ENCODE assay signal across 9 mouse cellular contexts in genomic region chr13:3892601-3893000, GRCm38 (mm10). TPM values are rescaled to one million over a fixed set of nuclear protein-coding genes. Genes with fewer than 3 reads are reported as not detected.
DNase-seq lines count a peak whose midpoint lies in the region; ATAC-seq and TF ChIP-seq lines count a peak whose summit lies in the region.
"Had no signal": no experiment of that assay in that cellular context is flagged by ENCODE, and none has a peak within 500 bp of the region (broad histone marks: within the 10 kb centered on the region; RNA-seq: fewer than 3 reads in every experiment).

No protein-coding gene starts in this region.

- H3K9ac ChIP-seq in hindbrain, embryonic 15.5 days: no peak overlapping the region

- H3K4me2 ChIP-seq in hindbrain, embryonic 15.5 days: peak overlapping the region; percentile 62
- H3K4me2 ChIP-seq in myocyte (ENCODE audit: low read depth): peak overlapping the region; percentile 81

- H3K4me3 ChIP-seq in left cerebral cortex, adult 2 months: peak overlapping the region; percentile 49
- peak overlapping the region; percentile 50 for H3K4me3 ChIP-seq in bone marrow macrophage, adult 2 months (ENCODE audit: insufficient read depth, low read length)
- peak overlapping the region; percentile 46 for H3K4me3 ChIP-seq in hindbrain, embryonic 15.5 days
- peak overlapping the region; percentile 56 for H3K4me3 ChIP-seq in myocyte

- 0 out of 2 replicates have a peak, but pooled peaks cover 3% of the 10 kb centered on the region for H3K36me3 ChIP-seq in hindbrain, embryonic 15.5 days
- peaks cover 10% of the 10 kb centered on the region for H3K36me3 ChIP-seq in myocyte (ENCODE audit: control insufficient read depth, insufficient read depth)

- WGBS in hindbrain, embryonic 15.5 days: 28% methylated on average over 7 of the region's 7 CpGs

- peak overlapping the region; percentile 30; the same call in 1 of the 2 replicates for H3K27ac ChIP-seq in left cerebral cortex, adult 2 months
- H3K27ac ChIP-seq in bone marrow macrophage, adult 2 months (ENCODE audit: insufficient read depth, low read depth, low read length): no peak overlapping the region
- H3K27ac ChIP-seq in hindbrain, embryonic 15.5 days (replicated peaks): no peak overlapping the region

- no peak for DNase-seq in left cerebral cortex, adult 2 months (ENCODE audit: extremely low spot score in 1 of 2, low spot score in 2 of 2)
- no peak for DNase-seq in left cerebral cortex, adult 8-10 months (ENCODE audit: low spot score in 2 of 2)
- DNase-seq in thymus, adult 18-20 months: no peak
- DNase-seq in ovary, adult 18-20 months (ENCODE audit: low spot score): no peak
- no peak for DNase-seq in left cerebral cortex, postnatal 36 days (ENCODE audit: low spot score in 2 of 2)

- TF ChIP-seq CTCF in left cerebral cortex, adult 2 months (IDR thresholded peaks at IDR 0.05): no peak
- no peak for TF ChIP-seq CTCF in bone marrow macrophage, adult 2 months (IDR thresholded peaks at IDR 0.05; ENCODE audit: low read depth, low read length)

- ATAC-seq in hindbrain, embryonic 15.5 days (ENCODE audit: low FRiP score, low read depth): no peak

- peaks cover 8% of the 10 kb centered on the region; the same call in 1 of the 2 replicates for H3K27me3 ChIP-seq in hindbrain, embryonic 15.5 days
- H3K27me3 ChIP-seq in myocyte (ENCODE audit: control insufficient read depth, insufficient read depth, insufficient read length): no peaks in the 10 kb centered on the region

- TF ChIP-seq POLR2A in bone marrow macrophage, adult 2 months (IDR thresholded peaks at IDR 0.05; ENCODE audit: borderline replicate concordance, low read depth, low read length): no peak
- TF ChIP-seq POLR2A in myocyte (IDR thresholded peaks at IDR 0.05; ENCODE audit: insufficient read length, low read depth): no peak

- no peak overlapping the region for H3ac ChIP-seq in myocyte (ENCODE audit: control insufficient read depth, insufficient read length)

- no peaks in the 10 kb centered on the region for H3K9me3 ChIP-seq in hindbrain, embryonic 15.5 days

- intact Hi-C loops in left cerebral cortex, adult 2 months (cut with DNase I): loop anchor here (2.0 kb wide), 1 partner anchor 118 kb away; no protein-coding TSS in a partner anchor
- intact Hi-C loops in left cerebral cortex, postnatal 36 days (cut with DNase I): loop anchor here (10.0 kb wide), 1 partner anchor 118 kb away; no protein-coding TSS in a partner anchor

- H3K4me1 ChIP-seq in bone marrow macrophage, adult 2 months (ENCODE audit: control insufficient read depth, insufficient read depth, low read length): peaks cover 18% of the 10 kb centered on the region
- H3K4me1 ChIP-seq in hindbrain, embryonic 15.5 days (replicated peaks): peaks cover 10% of the 10 kb centered on the region

- peaks cover 40% of the 10 kb centered on the region for H3K79me2 ChIP-seq in myocyte (ENCODE audit: control insufficient read depth, insufficient read depth)

TF ChIP-seq in myocyte, 11 proteins besides CTCF, POLR2A, EP300 and RAD21:
- TF ChIP-seq TCF12 (IDR thresholded peaks at IDR 0.05; ENCODE audit: insufficient read depth, poor library complexity, severe bottlenecking) (no peak), MAX (IDR thresholded peaks at IDR 0.05; ENCODE audit: low read depth) (no peak), USF1 (IDR thresholded peaks at IDR 0.05; ENCODE audit: low read depth) (no peak), E2F4 (IDR thresholded peaks at IDR 0.05; ENCODE audit: insufficient read depth) (no peak), POLR2AphosphoS2 (IDR thresholded peaks at IDR 0.05; ENCODE audit: insufficient read length, low read depth) (no peak), CEBPB (IDR thresholded peaks at IDR 0.05; ENCODE audit: insufficient read depth, poor library complexity, severe bottlenecking) (no peak), MYOG (IDR thresholded peaks at IDR 0.05; ENCODE audit: control insufficient read depth in 1 of 3, insufficient read depth in 1 of 3, insufficient read length in 2 of 3, low read depth in 2 of 3) (no peak), MYOD1 (IDR thresholded peaks at IDR 0.05; ENCODE audit: control insufficient read depth in 1 of 3, insufficient read length in 2 of 3, low read depth in 2 of 3) (no peak), REST (IDR thresholded peaks at IDR 0.05; ENCODE audit: insufficient read depth, insufficient read length) (no peak), TCF3 (IDR thresholded peaks at IDR 0.05; ENCODE audit: insufficient read length, low read depth) (no peak), SRF (IDR thresholded peaks at IDR 0.05; ENCODE audit: control insufficient read depth, insufficient read length, low read depth) (no peak)

RNA-seq across cellular contexts. Expression of gene Net1, which starts 25.4 kb away (rescaled TPM):
- total RNA-seq in left cerebral cortex, adult 2 months (2021): 10 to 100 TPM; 54.9 to 73.7 TPM
- 10 to 100 TPM; 34.6 to 65.6 (median 55.6) TPM for total RNA-seq in left cerebral cortex, adult 8-10 months (2022)
- 5.8 and 6.3 TPM in 2 replicates for polyA plus RNA-seq in bone marrow macrophage, adult 2 months (2012; ENCODE audit: insufficient read depth, insufficient read length, missing spikeins)
- 12.7 and 13.0 TPM in 2 replicates for polyA plus RNA-seq in hindbrain, embryonic 15.5 days (2015; fragmentation: Nextera tagmentation; extraction: Ambion mirVana)
- polyA plus RNA-seq in myocyte (2012; fragmentation: generic; extraction: Trizol): 13.7 TPM
- total RNA-seq in left cerebral cortex, postnatal 36 days (2021): 10 to 100 TPM; 50.6 to 53.3 TPM

RNA-seq across cellular contexts. Expression of gene Tubal3, which starts 25.5 kb away (rescaled TPM):
- total RNA-seq in left cerebral cortex, adult 2 months (2021): not detected
- not detected for total RNA-seq in left cerebral cortex, adult 8-10 months (2022)
- not detected in 2 replicates for polyA plus RNA-seq in bone marrow macrophage, adult 2 months (2012; ENCODE audit: insufficient read depth, insufficient read length, missing spikeins)
- 0.04 TPM in 1 of 2 replicates, not detected in the other for polyA plus RNA-seq in hindbrain, embryonic 15.5 days (2015; fragmentation: Nextera tagmentation; extraction: Ambion mirVana)
- polyA plus RNA-seq in myocyte (2012; fragmentation: generic; extraction: Trizol): not detected
- not detected for total RNA-seq in left cerebral cortex, postnatal 36 days (2021)

RNA-seq across cellular contexts. Expression of gene Calm5, which starts 38.6 kb away (rescaled TPM):
- not detected for total RNA-seq in left cerebral cortex, adult 2 months (2021)
- not detected for total RNA-seq in left cerebral cortex, adult 8-10 months (2022)
- not detected in 2 replicates for polyA plus RNA-seq in bone marrow macrophage, adult 2 months (2012; ENCODE audit: insufficient read depth, insufficient read length, missing spikeins)
- not detected in 2 replicates for polyA plus RNA-seq in hindbrain, embryonic 15.5 days (2015; fragmentation: Nextera tagmentation; extraction: Ambion mirVana)
- not detected for polyA plus RNA-seq in myocyte (2012; fragmentation: generic; extraction: Trizol)
- total RNA-seq in left cerebral cortex, postnatal 36 days (2021): not detected
- polyA plus RNA-seq: testis, adult 2 months had no signal

RNA-seq across cellular contexts. Expression of gene Ucn3, which starts 52.5 kb away (rescaled TPM):
- total RNA-seq in left cerebral cortex, adult 2 months (2021): under 1 TPM in 1 of 2 experiments, not detected in 1; 0.84 TPM
- under 1 TPM in 2 of 4 experiments, not detected in 2; 0.86 to 0.89 TPM for total RNA-seq in left cerebral cortex, adult 8-10 months (2022)
- polyA plus RNA-seq in bone marrow macrophage, adult 2 months (2012; ENCODE audit: insufficient read depth, insufficient read length, missing spikeins): not detected in 2 replicates
- 0.14 TPM in 1 of 2 replicates, not detected in the other for polyA plus RNA-seq in hindbrain, embryonic 15.5 days (2015; fragmentation: Nextera tagmentation; extraction: Ambion mirVana)
- not detected for polyA plus RNA-seq in myocyte (2012; fragmentation: generic; extraction: Trizol)
- total RNA-seq in left cerebral cortex, postnatal 36 days (2021): under 1 TPM in 1 of 2 experiments, not detected in 1; 0.27 TPM
- polyA plus RNA-seq: testis, adult 2 months had no signal

RNA-seq across cellular contexts. Expression of gene Calm4, which starts 55.0 kb away (rescaled TPM):
- total RNA-seq in left cerebral cortex, adult 2 months (2021): not detected
- not detected for total RNA-seq in left cerebral cortex, adult 8-10 months (2022)
- polyA plus RNA-seq in bone marrow macrophage, adult 2 months (2012; ENCODE audit: insufficient read depth, insufficient read length, missing spikeins): not detected in 2 replicates
- 0.27 TPM in 1 of 2 replicates, not detected in the other for polyA plus RNA-seq in hindbrain, embryonic 15.5 days (2015; fragmentation: Nextera tagmentation; extraction: Ambion mirVana)
- 0.05 TPM for polyA plus RNA-seq in myocyte (2012; fragmentation: generic; extraction: Trizol)
- not detected for total RNA-seq in left cerebral cortex, postnatal 36 days (2021)
